Mouse (Mus musculus) heart, embryonic 16.5 days (tissue): ENCODE measurements around the gene Chil3. TPM values are rescaled to one million over a fixed set of nuclear protein-coding genes. Genes with fewer than 3 reads are reported as not detected.

Source experiments
- polyA plus RNA-seq: library from polyadenylated mRNA; unstranded; fragments of >200 nt; fragmentation: Nextera tagmentation; extraction: Ambion mirVana; gene quantifications from 2 replicates; pipeline ENCODE4 v1.2.1, GENCODE M21; 2015

Chil3 gene
- polyA plus RNA-seq, 1 experiment from 2014 or later: 0.29 TPM

Other genes starting within 250 kb of the Chil3 start
- gene I830077J02Rik, start 234.9 kb downstream of the Chil3 start, polyA plus RNA-seq: 0.90 and 1.6 TPM in 2 replicates
- 85.9 and 86.6 TPM in 2 replicates for gene Wdr77, start 208.2 kb downstream of the Chil3 start, polyA plus RNA-seq
- gene Atp5f1, start 207.5 kb downstream of the Chil3 start, polyA plus RNA-seq: 954 and 1,079 TPM in 2 replicates
- 1.2 and 1.6 TPM in 2 replicates for gene Ovgp1, start 193.9 kb downstream of the Chil3 start, polyA plus RNA-seq
- 1.1 and 2.5 TPM in 2 replicates for gene Pifo, start 152.9 kb downstream of the Chil3 start, polyA plus RNA-seq
- 0.19 and 0.29 TPM in 2 replicates for gene Chil5, start 134.8 kb downstream of the Chil3 start, polyA plus RNA-seq
- 0.08 TPM in 1 of 2 replicates, not detected in the other for gene Chia1, start 54.3 kb downstream of the Chil3 start, polyA plus RNA-seq
- gene Chil4, start 51.9 kb upstream of the Chil3 start, polyA plus RNA-seq: 0.12 and 0.22 TPM in 2 replicates
- not detected in 2 replicates for gene Chil6, start 238.6 kb upstream of the Chil3 start, polyA plus RNA-seq